Mouse (Mus musculus): ENCODE results near the gene Gm3854.
A peak's percentile ranks its signal among the peaks of the same experiment; 100 is the strongest.

The Gm3854 gene

DNA sequence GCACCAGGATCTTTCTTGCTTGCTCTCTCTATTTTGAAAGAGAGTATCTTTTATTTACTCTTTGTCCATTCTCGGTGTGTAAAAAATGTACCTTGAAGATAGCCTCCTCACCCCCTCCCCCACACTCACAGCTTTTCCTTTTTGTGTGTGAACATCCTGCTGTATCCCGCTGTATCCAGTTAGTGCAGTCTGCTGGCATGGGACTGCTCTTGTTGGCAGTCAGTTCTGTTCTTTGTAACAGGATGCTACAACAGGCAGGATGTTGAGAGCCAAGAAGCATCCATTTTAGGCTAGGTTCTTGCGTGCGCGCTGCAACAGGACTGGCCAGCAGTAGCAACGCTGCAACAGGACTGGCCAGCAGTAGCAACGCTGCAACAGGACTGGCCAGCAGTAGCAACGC, 43.4 kb downstream of the Gm3854 start:
- DNase-seq (ENCODE audit: low spot score) = no peak

DNA sequence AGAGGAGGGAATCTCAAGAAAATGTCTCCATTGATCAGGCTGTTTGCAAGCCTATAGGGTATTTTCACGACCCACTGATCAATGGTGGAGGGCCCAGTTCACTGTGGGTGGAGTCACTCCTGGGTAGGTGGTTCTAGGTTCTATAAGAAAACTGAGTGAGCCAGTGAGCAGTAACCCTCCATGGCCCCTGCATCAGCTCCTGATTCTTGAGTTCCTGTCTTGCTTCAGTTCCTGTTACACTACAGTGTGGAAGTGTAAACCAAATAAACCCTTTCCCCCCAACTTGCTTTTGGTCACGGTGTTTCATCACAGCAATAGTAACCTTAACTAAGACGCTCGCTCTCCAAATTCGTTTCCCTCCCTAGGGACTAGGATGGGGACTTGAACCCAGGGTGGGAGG, 45.4 kb downstream of the Gm3854 start:
- no peak for DNase-seq (ENCODE audit: low spot score)

DNA sequence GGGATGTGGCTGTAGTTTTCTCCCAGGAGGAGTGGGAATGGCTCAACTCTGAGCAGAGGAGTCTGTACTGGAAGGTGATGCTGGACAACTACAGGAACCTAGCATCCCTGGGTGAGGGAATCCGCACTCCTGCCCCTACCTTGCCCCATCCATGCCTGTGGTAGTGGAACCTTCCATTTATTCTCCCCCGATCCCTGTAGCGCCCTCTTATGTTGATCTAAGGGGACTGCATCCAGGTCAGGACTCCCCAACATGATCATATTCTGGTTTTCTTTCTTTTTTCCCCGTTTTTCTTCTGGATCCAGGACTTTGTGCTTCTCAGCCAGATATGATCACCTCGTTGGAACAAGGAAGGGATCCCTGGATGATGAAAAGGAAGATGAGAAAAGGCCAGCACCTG, 45.9 kb downstream of the Gm3854 start:
- DNase-seq (ENCODE audit: low spot score) = no peak

DNA sequence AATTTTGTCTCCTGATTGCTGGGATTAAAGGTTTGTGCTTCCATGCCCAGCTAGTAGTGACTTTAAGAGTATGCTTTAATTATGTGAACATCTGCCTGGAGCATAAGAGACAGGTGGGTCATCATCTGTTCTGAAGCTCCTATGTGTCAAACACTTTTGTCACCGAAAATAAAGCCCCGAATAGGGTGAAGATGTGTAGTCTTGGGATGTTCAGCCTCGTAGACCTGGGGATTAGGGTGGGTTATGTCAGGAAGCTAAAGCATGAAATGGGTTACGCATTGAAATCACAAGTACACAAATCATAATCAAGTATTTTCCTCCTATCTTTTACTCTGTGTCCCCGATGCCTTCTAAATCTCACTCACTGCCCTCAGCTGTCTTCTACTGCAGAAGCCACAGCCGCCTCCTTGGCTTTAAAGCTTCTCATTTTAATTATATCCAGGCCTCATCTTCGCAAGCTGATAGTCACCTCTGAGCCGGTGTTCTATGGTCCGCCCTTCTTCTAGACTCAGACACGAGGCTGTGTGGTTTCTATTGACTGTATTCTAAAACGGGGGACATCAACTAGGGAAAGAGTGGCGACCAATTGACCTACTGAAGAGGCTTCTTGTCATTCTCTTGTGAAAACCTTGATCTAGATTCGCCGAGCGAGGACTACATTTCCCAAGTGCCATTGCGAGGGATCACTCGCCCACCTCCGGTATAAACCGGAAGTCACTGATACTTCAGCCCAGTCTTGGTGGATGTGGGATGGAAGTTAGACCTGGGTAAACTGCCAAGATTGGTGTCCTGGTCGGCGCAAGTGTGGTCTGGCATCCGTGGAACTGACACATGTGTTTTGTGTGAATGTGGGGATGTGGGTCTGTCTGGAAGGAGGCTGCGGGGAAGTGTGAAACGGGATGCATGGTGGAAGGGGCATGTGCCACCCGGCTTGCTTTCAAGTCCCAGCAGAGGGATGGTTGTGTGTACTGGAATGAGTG, 54.7 kb downstream of the Gm3854 start, which contains the start of gene Smim17:
Gene Smim17 (plus strand): TSS at position 720 of the 980 bp plus-strand sequence.
- peak; percentile 1 for DNase-seq (ENCODE audit: low spot score)
